In the genomic region with DNA sequence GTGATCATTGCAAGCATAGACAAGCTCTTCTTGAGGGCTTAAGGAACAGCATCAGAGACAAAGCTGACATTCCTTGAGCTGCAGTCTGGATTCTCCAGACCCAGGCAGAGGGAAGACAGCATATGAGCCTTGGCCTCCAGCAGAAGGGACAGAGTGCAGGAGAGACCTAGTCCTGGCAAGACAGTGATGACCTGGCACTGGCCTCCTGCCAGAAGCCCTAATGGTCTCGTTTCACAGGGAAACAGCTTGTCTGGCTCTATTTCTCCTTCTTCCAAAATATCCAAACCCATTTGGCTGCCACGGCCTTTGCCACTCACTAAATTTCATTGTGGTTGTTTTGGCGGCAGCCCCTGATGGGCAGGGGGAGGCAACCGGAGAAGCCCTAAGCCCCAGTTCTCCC, we compare ENCODE assay signal across 20 mouse cellular contexts. TPM values are rescaled to one million over a fixed set of nuclear protein-coding genes. Genes with fewer than 3 reads are reported as not detected.
DNase-seq lines count a peak whose midpoint lies in the region; ATAC-seq and TF ChIP-seq lines count a peak whose summit lies in the region.
"Had no signal": no experiment of that assay in that cellular context is flagged by ENCODE, and none has a peak within 500 bp of the region (broad histone marks: within the 10 kb centered on the region; RNA-seq: fewer than 3 reads in every experiment).

No protein-coding gene starts in this region.

- peak; percentile 12 for DNase-seq in forebrain, embryonic 14.5 days (ENCODE audit: low spot score)
- no peak for DNase-seq in forebrain, embryonic 10.5 days (ENCODE audit: extremely low spot score, low spot score)
- DNase-seq in midbrain, postnatal 0 days (ENCODE audit: low spot score), result peak; percentile 28
- DNase-seq in kidney, adult 8-10 months, result peak; percentile 77 to 85
- no peak for DNase-seq in gastrocnemius, adult 2 months
- DNase-seq in adrenal gland, adult (ENCODE audit: inconsistent age in 2 of 2, low spot score in 1 of 2), result no peak
- DNase-seq: adrenal gland, adult 2 months; heart, adult 18-20 months; retina, postnatal 1 day; thymus, postnatal 36 days had no signal

- no peak for TF ChIP-seq CTCF in midbrain, postnatal 0 days (IDR thresholded peaks at IDR 0.05)
- TF ChIP-seq CTCF in gastrocnemius, adult 2 months (IDR thresholded peaks at IDR 0.05), result no peak

- H3K36me3 ChIP-seq in forebrain, embryonic 14.5 days (ENCODE audit: control insufficient read depth, insufficient read depth, low read length), result no peaks in the 10 kb centered on the region
- no peaks in the 10 kb centered on the region for H3K36me3 ChIP-seq in forebrain, embryonic 10.5 days (replicated peaks)
- H3K36me3 ChIP-seq in midbrain, postnatal 0 days (ENCODE audit: insufficient read depth, low read length), result no peaks in the 10 kb centered on the region
- no peaks in the 10 kb centered on the region for H3K36me3 ChIP-seq in midbrain, embryonic 16.5 days (ENCODE audit: control insufficient read depth, insufficient read depth, low read length)
- H3K36me3 ChIP-seq: embryonic facial prominence, embryonic 15.5 days; forebrain, embryonic 15.5 days; heart, embryonic 15.5 days; lung, embryonic 15.5 days had no signal

- H3K27ac ChIP-seq in forebrain, embryonic 14.5 days (ENCODE audit: low read depth, low read length), result no peak overlapping the region
- H3K27ac ChIP-seq in forebrain, embryonic 10.5 days, result no peak overlapping the region
- H3K27ac ChIP-seq in midbrain, postnatal 0 days (ENCODE audit: low read depth, low read length), result no peak overlapping the region
- H3K27ac ChIP-seq in midbrain, embryonic 16.5 days (ENCODE audit: low read length), result no peak overlapping the region
- H3K27ac ChIP-seq in gastrocnemius, adult 2 months, result no peak overlapping the region
- H3K27ac ChIP-seq: embryonic facial prominence, embryonic 15.5 days; forebrain, embryonic 15.5 days; heart, embryonic 15.5 days; lung, embryonic 15.5 days; stomach, postnatal 0 days had no signal

- no peak for ATAC-seq in forebrain, embryonic 14.5 days
- no peak for ATAC-seq in midbrain, postnatal 0 days (ENCODE audit: low FRiP score)
- ATAC-seq in midbrain, embryonic 16.5 days, result no peak
- ATAC-seq: forebrain, embryonic 15.5 days; intestine, embryonic 16.5 days had no signal

- H3K9ac ChIP-seq in forebrain, embryonic 14.5 days (ENCODE audit: low read length), result no peak overlapping the region
- H3K9ac ChIP-seq in midbrain, postnatal 0 days (replicated peaks; ENCODE audit: low read length, poor library complexity, severe bottlenecking), result no peak overlapping the region
- no peak overlapping the region for H3K9ac ChIP-seq in midbrain, embryonic 16.5 days (ENCODE audit: low read depth, low read length)
- H3K9ac ChIP-seq: embryonic facial prominence, embryonic 15.5 days; forebrain, embryonic 15.5 days; heart, embryonic 15.5 days; lung, embryonic 15.5 days had no signal

- H3K27me3 ChIP-seq in forebrain, embryonic 14.5 days (replicated peaks; ENCODE audit: control insufficient read depth, insufficient read depth, low read length), result 0 out of 2 replicates have a peak, but pooled peaks cover 3% of the 10 kb centered on the region
- peaks cover 32% of the 10 kb centered on the region for H3K27me3 ChIP-seq in forebrain, embryonic 10.5 days (ENCODE audit: poor library complexity, severe bottlenecking)
- 0 out of 2 replicates have a peak, but pooled peaks cover 3% of the 10 kb centered on the region for H3K27me3 ChIP-seq in midbrain, postnatal 0 days (ENCODE audit: insufficient read depth, low read length)
- H3K27me3 ChIP-seq in midbrain, embryonic 16.5 days (ENCODE audit: control insufficient read depth, insufficient read depth, low read depth, low read length), result peaks cover 2% of the 10 kb centered on the region; the same call in 1 of the 2 replicates
- H3K27me3 ChIP-seq: embryonic facial prominence, embryonic 15.5 days had no signal

- no peaks in the 10 kb centered on the region for H3K9me3 ChIP-seq in forebrain, embryonic 14.5 days (replicated peaks; ENCODE audit: control insufficient read depth, low read length)
- no peaks in the 10 kb centered on the region for H3K9me3 ChIP-seq in forebrain, embryonic 10.5 days
- H3K9me3 ChIP-seq in midbrain, postnatal 0 days (ENCODE audit: low read length), result no peaks in the 10 kb centered on the region
- H3K9me3 ChIP-seq in midbrain, embryonic 16.5 days (replicated peaks; ENCODE audit: control insufficient read depth, low read length, poor library complexity, severe bottlenecking), result no peaks in the 10 kb centered on the region
- H3K9me3 ChIP-seq: embryonic facial prominence, embryonic 15.5 days; forebrain, embryonic 15.5 days; heart, embryonic 15.5 days; lung, embryonic 15.5 days had no signal

- H3K4me1 ChIP-seq in forebrain, embryonic 14.5 days (ENCODE audit: control insufficient read depth, insufficient read depth, low read length), result peaks cover 3% of the 10 kb centered on the region
- H3K4me1 ChIP-seq in forebrain, embryonic 10.5 days, result peaks cover 21% of the 10 kb centered on the region
- peaks cover under 1% of the 10 kb centered on the region; the same call in 1 of the 2 replicates for H3K4me1 ChIP-seq in midbrain, postnatal 0 days (ENCODE audit: insufficient read depth, low read length)
- peaks cover 2% of the 10 kb centered on the region; the same call in 1 of the 2 replicates for H3K4me1 ChIP-seq in midbrain, embryonic 16.5 days (ENCODE audit: control insufficient read depth, insufficient read depth, low read length)
- H3K4me1 ChIP-seq: embryonic facial prominence, embryonic 15.5 days; heart, embryonic 15.5 days; lung, embryonic 15.5 days had no signal

- no peak overlapping the region for H3K4me3 ChIP-seq in forebrain, embryonic 14.5 days (ENCODE audit: low read depth, low read length)
- no peak overlapping the region for H3K4me3 ChIP-seq in forebrain, embryonic 10.5 days
- no peak overlapping the region for H3K4me3 ChIP-seq in midbrain, postnatal 0 days (ENCODE audit: low read depth, low read length)
- no peak overlapping the region for H3K4me3 ChIP-seq in midbrain, embryonic 16.5 days (ENCODE audit: low read depth, low read length)
- H3K4me3 ChIP-seq in gastrocnemius, adult 2 months, result no peak overlapping the region
- H3K4me3 ChIP-seq: embryonic facial prominence, embryonic 15.5 days; forebrain, embryonic 15.5 days; heart, embryonic 15.5 days; lung, embryonic 15.5 days had no signal

- no peak overlapping the region for H3K4me2 ChIP-seq in forebrain, embryonic 14.5 days (ENCODE audit: low read length)
- H3K4me2 ChIP-seq in midbrain, postnatal 0 days (ENCODE audit: low read depth, low read length, poor library complexity, severe bottlenecking), result no peak overlapping the region
- no peak overlapping the region for H3K4me2 ChIP-seq in midbrain, embryonic 16.5 days (ENCODE audit: low read length)
- H3K4me2 ChIP-seq: embryonic facial prominence, embryonic 15.5 days; forebrain, embryonic 15.5 days; heart, embryonic 15.5 days; liver, embryonic 11.5 days; lung, embryonic 15.5 days had no signal

- 55% methylated on average over 4 of the region's 4 CpGs for WGBS in forebrain, embryonic 14.5 days
- 89% methylated on average over 4 of the region's 4 CpGs for WGBS in forebrain, embryonic 10.5 days
- WGBS in midbrain, postnatal 0 days, result 74% methylated on average over 4 of the region's 4 CpGs
- 73% methylated on average over 4 of the region's 4 CpGs for WGBS in midbrain, embryonic 16.5 days

- intact Hi-C loops in gastrocnemius, adult 2 months (cut with DNase I), result no loop called here

RNA-seq across cellular contexts. Expression of a gene that starts 36.1 kb away (rescaled TPM):
- 0.09 TPM in 1 of 2 replicates, not detected in the other for polyA plus RNA-seq in forebrain, embryonic 14.5 days (2014; fragmentation: Nextera tagmentation; extraction: Ambion mirVana)
- 0.56 and 0.81 TPM in 2 replicates for polyA plus RNA-seq in forebrain, embryonic 10.5 days (2016; fragmentation: Nextera tagmentation; extraction: Ambion mirVana)
- 0.28 and 0.77 TPM in 2 replicates for total RNA-seq in midbrain, postnatal 0 days (2014; rRNA removed)
- 0.19 and 0.21 TPM in 2 replicates for polyA plus RNA-seq in midbrain, postnatal 0 days (2015; fragmentation: Nextera tagmentation; extraction: Ambion mirVana)
- 0.33 and 0.41 TPM in 2 replicates for polyA plus RNA-seq in midbrain, embryonic 16.5 days (2015; fragmentation: Nextera tagmentation; extraction: Ambion mirVana)
- not detected for total RNA-seq in gastrocnemius, adult 2 months (2021)
- total RNA-seq: adrenal gland, adult 2 months; heart, adult 18-20 months; monocyte, adult 5-6 weeks had no signal
- polyA plus RNA-seq: adrenal gland, adult 2 months; C2C12; heart, embryonic 15.5 days; intestine, embryonic 16.5 days; liver, embryonic 11.5 days; stomach, postnatal 0 days had no signal

Comparison
In these comparisons a context has a peak if more than half of its experiments do, and no peak if none do; other contexts are left out.
1. DNase-seq: peak in forebrain, embryonic 14.5 days (single experiment), midbrain, postnatal 0 days (single experiment) and kidney, adult 8-10 months (2 of 2); none in forebrain, embryonic 10.5 days (single experiment), gastrocnemius, adult 2 months (single experiment) and adrenal gland, adult (0 of 2).